ENCODE assay signal across 10 mouse cellular contexts in genomic region chr6:128766486-128767254, GRCm38 (mm10). TPM values are rescaled to one million over a fixed set of nuclear protein-coding genes. Genes with fewer than 3 reads are reported as not detected.
DNase-seq lines count a peak whose midpoint lies in the region; ATAC-seq and TF ChIP-seq lines count a peak whose summit lies in the region.
"Not testable (repeated sequence)": the region's sequence is repeated elsewhere in the genome, so short reads cannot be mapped to it uniquely, and the experiment has no call there.
"Had no signal": no experiment of that assay in that cellular context is flagged by ENCODE, and none has a peak within 500 bp of the region (broad histone marks: within the 10 kb centered on the region; RNA-seq: fewer than 3 reads in every experiment).

No protein-coding gene starts in this region.

- H3K4me2 ChIP-seq in hindbrain, embryonic 14.5 days (replicated peaks); limb, embryonic 14.5 days (replicated peaks; ENCODE audit: low read depth, low read length, severe bottlenecking); midbrain, embryonic 12.5 days (replicated peaks): not testable (repeated sequence)

- H3K9ac ChIP-seq in hindbrain, embryonic 14.5 days; limb, embryonic 14.5 days (ENCODE audit: low read depth, low read length, severe bottlenecking); midbrain, embryonic 12.5 days (replicated peaks): not testable (repeated sequence)

- H3K27me3 ChIP-seq in hindbrain, embryonic 14.5 days (ENCODE audit: control insufficient read depth, insufficient read depth, low read length); limb, embryonic 14.5 days (ENCODE audit: control insufficient read depth, insufficient read depth, low read length); midbrain, embryonic 12.5 days: not testable (repeated sequence)

- not testable (repeated sequence) for TF ChIP-seq POLR2A in limb, embryonic 14.5 days (IDR thresholded peaks at IDR 0.05; ENCODE audit: borderline replicate concordance, extremely low read depth, insufficient read depth, insufficient read length)

- not testable (repeated sequence) for H3K4me3 ChIP-seq in hindbrain, embryonic 14.5 days (replicated peaks; ENCODE audit: low read length); limb, embryonic 14.5 days (replicated peaks; ENCODE audit: low read length); midbrain, embryonic 12.5 days

- WGBS in hindbrain, embryonic 14.5 days = 62% methylated on average over 6 of the region's 6 CpGs
- 67% methylated on average over 6 of the region's 6 CpGs for WGBS in limb, embryonic 14.5 days
- WGBS in midbrain, embryonic 12.5 days = 70% methylated on average over 6 of the region's 6 CpGs

- H3K27ac ChIP-seq in hindbrain, embryonic 14.5 days = peak overlapping the region; percentile 39; the same call in 1 of the 2 replicates
- H3K27ac ChIP-seq in limb, embryonic 14.5 days (replicated peaks; ENCODE audit: low read depth, low read length) = not testable (repeated sequence)
- H3K27ac ChIP-seq in midbrain, embryonic 12.5 days (replicated peaks) = peak overlapping the region; percentile 44

- not testable (repeated sequence) for H3K9me3 ChIP-seq in hindbrain, embryonic 14.5 days (ENCODE audit: control insufficient read depth, low read length); limb, embryonic 14.5 days (ENCODE audit: control insufficient read depth, low read length); midbrain, embryonic 12.5 days

- not testable (repeated sequence) for H3K36me3 ChIP-seq in hindbrain, embryonic 14.5 days (replicated peaks; ENCODE audit: control insufficient read depth, insufficient read depth); limb, embryonic 14.5 days (ENCODE audit: control insufficient read depth, insufficient read depth, low read length); midbrain, embryonic 12.5 days

- peak; percentile 72 for DNase-seq in T-cell, adult 2 months (ENCODE audit: low spot score)
- DNase-seq in cerebellum, postnatal 10 days = peak; percentile 71 to 74
- DNase-seq in hindbrain, embryonic 14.5 days (ENCODE audit: low spot score) = peak; percentile 67
- peak; percentile 59 for DNase-seq in limb, embryonic 14.5 days (ENCODE audit: low spot score)
- DNase-seq in right cerebral cortex, postnatal 25 days = peak; percentile 9

- peak; percentile 22; the same call in 1 of the 2 replicates for ATAC-seq in frontal cortex, adult (ENCODE audit: low TSS enrichment)
- peak; percentile 32 for ATAC-seq in hindbrain, embryonic 14.5 days (ENCODE audit: low FRiP score)
- not testable (repeated sequence) for ATAC-seq in limb, embryonic 14.5 days (ENCODE audit: low FRiP score, low read depth)
- peak; percentile 42; the same call in 1 of the 2 replicates for ATAC-seq in midbrain, embryonic 12.5 days (ENCODE audit: low FRiP score, low read depth)

- H3K4me1 ChIP-seq in hindbrain, embryonic 14.5 days (replicated peaks; ENCODE audit: control insufficient read depth, insufficient read depth, low read length); limb, embryonic 14.5 days (ENCODE audit: control insufficient read depth, insufficient read depth, low read length); midbrain, embryonic 12.5 days: not testable (repeated sequence)

RNA-seq across cellular contexts. Expression of gene Klrb1c, which starts 22.3 kb away (rescaled TPM):
- polyA plus RNA-seq in hindbrain, embryonic 14.5 days (2014; fragmentation: Nextera tagmentation; extraction: Ambion mirVana) = 0.23 TPM in 1 of 2 replicates, not detected in the other
- 0.15 TPM in 1 of 2 replicates, not detected in the other for polyA plus RNA-seq in limb, embryonic 14.5 days (2012; rRNA removed)
- polyA plus RNA-seq in limb, embryonic 14.5 days (2014; fragmentation: Nextera tagmentation; extraction: Ambion mirVana) = 0.14 TPM in 1 of 2 replicates, not detected in the other
- not detected in 2 replicates for polyA plus RNA-seq in midbrain, embryonic 12.5 days (2016; fragmentation: Nextera tagmentation; extraction: Ambion mirVana)
- polyA plus RNA-seq: embryonic facial prominence, embryonic 12.5 days had no signal

RNA-seq across cellular contexts. Expression of gene Klrb1, which starts 43.8 kb away (rescaled TPM):
- 0.51 and 0.78 TPM in 2 replicates for polyA plus RNA-seq in hindbrain, embryonic 14.5 days (2014; fragmentation: Nextera tagmentation; extraction: Ambion mirVana)
- polyA plus RNA-seq in limb, embryonic 14.5 days (2012; rRNA removed) = not detected in 2 replicates
- polyA plus RNA-seq in limb, embryonic 14.5 days (2014; fragmentation: Nextera tagmentation; extraction: Ambion mirVana) = not detected in 2 replicates
- polyA plus RNA-seq in midbrain, embryonic 12.5 days (2016; fragmentation: Nextera tagmentation; extraction: Ambion mirVana) = not detected in 2 replicates
- polyA plus RNA-seq: embryonic facial prominence, embryonic 12.5 days; limb, embryonic 13.5 days; stomach, embryonic 16.5 days had no signal

RNA-seq across cellular contexts. Expression of gene Gm44511, which starts 59.4 kb away (rescaled TPM):
- not detected in 2 replicates for polyA plus RNA-seq in hindbrain, embryonic 14.5 days (2014; fragmentation: Nextera tagmentation; extraction: Ambion mirVana)
- 0.33 TPM in 1 of 2 replicates, not detected in the other for polyA plus RNA-seq in limb, embryonic 14.5 days (2012; rRNA removed)
- polyA plus RNA-seq in limb, embryonic 14.5 days (2014; fragmentation: Nextera tagmentation; extraction: Ambion mirVana) = not detected in 2 replicates
- not detected in 2 replicates for polyA plus RNA-seq in midbrain, embryonic 12.5 days (2016; fragmentation: Nextera tagmentation; extraction: Ambion mirVana)
- polyA plus RNA-seq: embryonic facial prominence, embryonic 12.5 days; limb, embryonic 13.5 days had no signal

RNA-seq across cellular contexts. Expression of gene Klrb1b, which starts 59.5 kb away (rescaled TPM):
- polyA plus RNA-seq in hindbrain, embryonic 14.5 days (2014; fragmentation: Nextera tagmentation; extraction: Ambion mirVana) = not detected in 2 replicates
- 0.12 and 0.40 TPM in 2 replicates for polyA plus RNA-seq in limb, embryonic 14.5 days (2012; rRNA removed)
- polyA plus RNA-seq in limb, embryonic 14.5 days (2014; fragmentation: Nextera tagmentation; extraction: Ambion mirVana) = 0.23 and 0.39 TPM in 2 replicates
- not detected in 2 replicates for polyA plus RNA-seq in midbrain, embryonic 12.5 days (2016; fragmentation: Nextera tagmentation; extraction: Ambion mirVana)
- polyA plus RNA-seq: embryonic facial prominence, embryonic 12.5 days; limb, embryonic 13.5 days had no signal

Comparison
In these comparisons a context has a peak if more than half of its experiments do, and no peak if none do; other contexts are left out.
1. DNase-seq: peak in every context shown above with its lines; median percentile 72 in cerebellum, postnatal 10 days; 72 in T-cell, adult 2 months; 67 in hindbrain, embryonic 14.5 days; 59 in limb, embryonic 14.5 days; 9 in right cerebral cortex, postnatal 25 days.